Mouse (Mus musculus) ES-Bruce4 (cell line): Measurements from ENCODE around the gene Capn13.

ENCODE experiments used
- CTCF ChIP-seq: IDR thresholded peaks from one replicate; pipeline ENCODE4 v1.8.1; 2011; ENCODE audit warnings: low read depth, low read length
- POLR2A ChIP-seq: IDR thresholded peaks from one replicate; pipeline ENCODE4 v1.8.1; 2011; ENCODE audit warnings: low read length; ENCODE audit not compliant: insufficient read depth

- no peak for TF ChIP-seq CTCF
- no peak for TF ChIP-seq POLR2A
Measured at GRCm38 (mm10) chr17:73399136-73399535, 1.5 kb downstream of the Capn13 start.
